ENCODE assay signal across 8 mouse cellular contexts in the genomic region with DNA sequence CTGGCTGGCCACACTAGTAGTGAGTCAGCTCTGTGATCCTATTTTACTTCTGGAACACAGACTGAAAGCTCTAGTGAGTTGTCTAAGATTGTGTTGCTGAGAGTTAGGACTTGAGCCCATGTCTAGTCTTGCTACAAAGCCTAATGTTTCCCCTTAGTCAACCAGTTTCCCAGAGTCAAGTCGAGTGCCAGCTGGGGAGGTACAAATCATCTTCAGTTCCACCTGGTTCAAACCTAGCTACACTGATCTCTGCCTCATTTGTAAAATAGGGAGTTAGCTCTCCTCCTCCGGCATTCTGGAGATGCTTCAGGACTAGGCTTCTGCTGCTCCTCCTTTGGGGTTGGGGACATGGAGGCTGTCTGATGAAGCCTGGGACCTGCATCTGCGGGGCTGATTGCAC. TPM values are rescaled to one million over a fixed set of nuclear protein-coding genes. Genes with fewer than 3 reads are reported as not detected.
DNase-seq lines count a peak whose midpoint lies in the region; ATAC-seq and TF ChIP-seq lines count a peak whose summit lies in the region.

No protein-coding gene starts in this region.

- DNase-seq in cerebellum, adult 2 months: no peak
- DNase-seq in cerebellum, adult 18-20 months: no peak
- DNase-seq in testis, postnatal 10 days (ENCODE audit: low spot score): no peak
- DNase-seq in limb, embryonic 14.5 days (ENCODE audit: low spot score): no peak
- DNase-seq in frontal cortex, postnatal 25 days (ENCODE audit: low spot score in 2 of 2): no peak
- DNase-seq in right cerebral cortex, postnatal 36 days (ENCODE audit: low spot score in 2 of 2): no peak

- H3K27me3 ChIP-seq in cerebellum, adult 2 months (ENCODE audit: control insufficient read depth, insufficient read depth, low read length): no peaks in the 10 kb centered on the region
- H3K27me3 ChIP-seq in testis, adult 2 months (ENCODE audit: control insufficient read depth, insufficient read depth, low read length): no peaks in the 10 kb centered on the region
- no peaks in the 10 kb centered on the region for H3K27me3 ChIP-seq in limb, embryonic 14.5 days (ENCODE audit: control insufficient read depth, insufficient read depth, low read length)
- no peaks in the 10 kb centered on the region for H3K27me3 ChIP-seq in stomach, embryonic 16.5 days (ENCODE audit: control insufficient read depth, insufficient read depth, low read length)

- 57% methylated on average over 3 of the region's 3 CpGs for WGBS in cerebellum, adult 2 months
- 33% methylated on average over 3 of the region's 3 CpGs for WGBS in limb, embryonic 14.5 days
- WGBS in stomach, embryonic 16.5 days: 32% methylated on average over 3 of the region's 3 CpGs

- no peak for ATAC-seq in limb, embryonic 14.5 days (ENCODE audit: low FRiP score, low read depth)
- ATAC-seq in stomach, embryonic 16.5 days (ENCODE audit: insufficient read depth, low FRiP score): no peak

- no peak for TF ChIP-seq POLR2A in cerebellum, adult 2 months (IDR thresholded peaks at IDR 0.05; ENCODE audit: borderline replicate concordance, insufficient read depth, low read length)
- TF ChIP-seq POLR2A in testis, adult 2 months (IDR thresholded peaks at IDR 0.05; ENCODE audit: control insufficient read depth, low read depth, low read length): no peak; the same call in 1 of the 2 replicates
- no peak for TF ChIP-seq POLR2A in limb, embryonic 14.5 days (IDR thresholded peaks at IDR 0.05; ENCODE audit: borderline replicate concordance, extremely low read depth, insufficient read depth, insufficient read length)

- peak overlapping the region; percentile 86 for H3K4me3 ChIP-seq in cerebellum, adult 2 months (replicated peaks; ENCODE audit: insufficient read depth, low read depth, low read length)
- peak overlapping the region; percentile 100 for H3K4me3 ChIP-seq in testis, adult 2 months (ENCODE audit: control insufficient read depth, low read depth, low read length)
- peak overlapping the region; percentile 85 for H3K4me3 ChIP-seq in limb, embryonic 14.5 days (replicated peaks; ENCODE audit: low read length)
- peak overlapping the region; percentile 99 for H3K4me3 ChIP-seq in stomach, embryonic 16.5 days (replicated peaks; ENCODE audit: low read length)

- peak overlapping the region; percentile 92 for H3K9ac ChIP-seq in limb, embryonic 14.5 days (ENCODE audit: low read depth, low read length, severe bottlenecking)
- peak overlapping the region; percentile 99 for H3K9ac ChIP-seq in stomach, embryonic 16.5 days (ENCODE audit: low read length)

- no peak for TF ChIP-seq CTCF in cerebellum, adult 2 months (IDR thresholded peaks at IDR 0.05; ENCODE audit: borderline replicate concordance, insufficient read depth, low read depth, low read length)
- TF ChIP-seq CTCF in testis, adult 2 months (IDR thresholded peaks at IDR 0.05; ENCODE audit: control insufficient read depth, insufficient read depth, insufficient replicate concordance, low read depth, low read length): no peak

- H3K4me1 ChIP-seq in cerebellum, adult 2 months (ENCODE audit: control insufficient read depth, insufficient read depth, low read length): peaks cover 8% of the 10 kb centered on the region; the same call in 1 of the 2 replicates
- H3K4me1 ChIP-seq in testis, adult 2 months (ENCODE audit: control insufficient read depth, insufficient read depth, low read length): peaks cover 16% of the 10 kb centered on the region
- peaks cover 21% of the 10 kb centered on the region for H3K4me1 ChIP-seq in limb, embryonic 14.5 days (ENCODE audit: control insufficient read depth, insufficient read depth, low read length)
- H3K4me1 ChIP-seq in stomach, embryonic 16.5 days (ENCODE audit: control insufficient read depth, insufficient read depth, low read length): peaks cover 19% of the 10 kb centered on the region

- peak overlapping the region; percentile 68 for H3K4me2 ChIP-seq in limb, embryonic 14.5 days (replicated peaks; ENCODE audit: low read depth, low read length, severe bottlenecking)
- peak overlapping the region; percentile 77 for H3K4me2 ChIP-seq in stomach, embryonic 16.5 days (ENCODE audit: low read depth, low read length)

- H3K9me3 ChIP-seq in limb, embryonic 14.5 days (ENCODE audit: control insufficient read depth, low read length): no peaks in the 10 kb centered on the region
- H3K9me3 ChIP-seq in stomach, embryonic 16.5 days (replicated peaks; ENCODE audit: control insufficient read depth, low read length): no peaks in the 10 kb centered on the region

- H3K27ac ChIP-seq in cerebellum, adult 2 months (ENCODE audit: insufficient read depth, low read length): peak overlapping the region; percentile 83
- peak overlapping the region; percentile 96 for H3K27ac ChIP-seq in testis, adult 2 months (ENCODE audit: control insufficient read depth, insufficient read depth, low read depth, low read length)
- peak overlapping the region; percentile 86 for H3K27ac ChIP-seq in limb, embryonic 14.5 days (replicated peaks; ENCODE audit: low read depth, low read length)
- H3K27ac ChIP-seq in stomach, embryonic 16.5 days (ENCODE audit: low read length): peak overlapping the region; percentile 96

- peaks cover 7% of the 10 kb centered on the region for H3K36me3 ChIP-seq in testis, adult 2 months (ENCODE audit: control insufficient read depth, insufficient read depth, low read length)
- peaks cover 30% of the 10 kb centered on the region for H3K36me3 ChIP-seq in limb, embryonic 14.5 days (ENCODE audit: control insufficient read depth, insufficient read depth, low read length)
- H3K36me3 ChIP-seq in stomach, embryonic 16.5 days (ENCODE audit: control insufficient read depth, insufficient read depth, low read length): 0 out of 2 replicates have a peak, but pooled peaks cover 3% of the 10 kb centered on the region

RNA-seq across cellular contexts. Expression of a gene that starts 0.6 kb away (rescaled TPM):
- polyA plus RNA-seq in cerebellum, adult 2 months (2012; rRNA removed): 148 and 150 TPM in 2 replicates
- polyA plus RNA-seq in testis, adult 2 months (2012; rRNA removed): 91.2 and 95.5 TPM in 2 replicates
- 346 and 349 TPM in 2 replicates for polyA plus RNA-seq in limb, embryonic 14.5 days (2012; rRNA removed)
- polyA plus RNA-seq in limb, embryonic 14.5 days (2014; fragmentation: Nextera tagmentation; extraction: Ambion mirVana): 358 and 386 TPM in 2 replicates
- 317 and 357 TPM in 2 replicates for polyA plus RNA-seq in stomach, embryonic 16.5 days (2015; fragmentation: Nextera tagmentation; extraction: Ambion mirVana)

RNA-seq across cellular contexts. Expression of a gene that starts 0.9 kb away (rescaled TPM):
- 12.2 and 14.4 TPM in 2 replicates for polyA plus RNA-seq in cerebellum, adult 2 months (2012; rRNA removed)
- polyA plus RNA-seq in testis, adult 2 months (2012; rRNA removed): 166 and 174 TPM in 2 replicates
- polyA plus RNA-seq in limb, embryonic 14.5 days (2012; rRNA removed): 24.1 and 25.5 TPM in 2 replicates
- polyA plus RNA-seq in limb, embryonic 14.5 days (2014; fragmentation: Nextera tagmentation; extraction: Ambion mirVana): 14.6 and 15.4 TPM in 2 replicates
- 19.3 and 19.4 TPM in 2 replicates for polyA plus RNA-seq in stomach, embryonic 16.5 days (2015; fragmentation: Nextera tagmentation; extraction: Ambion mirVana)

RNA-seq across cellular contexts. Expression of a gene that starts 27.4 kb away (rescaled TPM):
- 13.0 and 15.0 TPM in 2 replicates for polyA plus RNA-seq in cerebellum, adult 2 months (2012; rRNA removed)
- polyA plus RNA-seq in testis, adult 2 months (2012; rRNA removed): 18.3 and 24.5 TPM in 2 replicates
- 29.7 and 34.2 TPM in 2 replicates for polyA plus RNA-seq in limb, embryonic 14.5 days (2012; rRNA removed)
- 33.8 and 36.2 TPM in 2 replicates for polyA plus RNA-seq in limb, embryonic 14.5 days (2014; fragmentation: Nextera tagmentation; extraction: Ambion mirVana)
- 24.6 and 25.0 TPM in 2 replicates for polyA plus RNA-seq in stomach, embryonic 16.5 days (2015; fragmentation: Nextera tagmentation; extraction: Ambion mirVana)

RNA-seq across cellular contexts. Expression of a gene that starts 27.6 kb away (rescaled TPM):
- 11.7 and 12.0 TPM in 2 replicates for polyA plus RNA-seq in cerebellum, adult 2 months (2012; rRNA removed)
- 27.0 and 34.2 TPM in 2 replicates for polyA plus RNA-seq in testis, adult 2 months (2012; rRNA removed)
- polyA plus RNA-seq in limb, embryonic 14.5 days (2012; rRNA removed): 23.1 and 33.0 TPM in 2 replicates
- 18.9 and 22.3 TPM in 2 replicates for polyA plus RNA-seq in limb, embryonic 14.5 days (2014; fragmentation: Nextera tagmentation; extraction: Ambion mirVana)
- 22.6 and 26.4 TPM in 2 replicates for polyA plus RNA-seq in stomach, embryonic 16.5 days (2015; fragmentation: Nextera tagmentation; extraction: Ambion mirVana)

RNA-seq across cellular contexts. Expression of a gene that starts 29.5 kb away (rescaled TPM):
- 0.20 and 0.21 TPM in 2 replicates for polyA plus RNA-seq in cerebellum, adult 2 months (2012; rRNA removed)
- polyA plus RNA-seq in testis, adult 2 months (2012; rRNA removed): 1.3 and 2.2 TPM in 2 replicates
- 7.0 and 10.2 TPM in 2 replicates for polyA plus RNA-seq in limb, embryonic 14.5 days (2012; rRNA removed)
- polyA plus RNA-seq in limb, embryonic 14.5 days (2014; fragmentation: Nextera tagmentation; extraction: Ambion mirVana): 3.2 TPM in 2 replicates
- 1.2 and 2.0 TPM in 2 replicates for polyA plus RNA-seq in stomach, embryonic 16.5 days (2015; fragmentation: Nextera tagmentation; extraction: Ambion mirVana)
